Mouse (Mus musculus): ENCODE measurements at regions not wholly inside any gene's neighbourhood (a gene's known extent, or its start where the extent isn't known, plus 50 kb on each side); places are given as distances from the start of the nearest gene placed in this dataset. TPM values are rescaled to one million over a fixed set of nuclear protein-coding genes. Genes with fewer than 3 reads are reported as not detected.

DNA sequence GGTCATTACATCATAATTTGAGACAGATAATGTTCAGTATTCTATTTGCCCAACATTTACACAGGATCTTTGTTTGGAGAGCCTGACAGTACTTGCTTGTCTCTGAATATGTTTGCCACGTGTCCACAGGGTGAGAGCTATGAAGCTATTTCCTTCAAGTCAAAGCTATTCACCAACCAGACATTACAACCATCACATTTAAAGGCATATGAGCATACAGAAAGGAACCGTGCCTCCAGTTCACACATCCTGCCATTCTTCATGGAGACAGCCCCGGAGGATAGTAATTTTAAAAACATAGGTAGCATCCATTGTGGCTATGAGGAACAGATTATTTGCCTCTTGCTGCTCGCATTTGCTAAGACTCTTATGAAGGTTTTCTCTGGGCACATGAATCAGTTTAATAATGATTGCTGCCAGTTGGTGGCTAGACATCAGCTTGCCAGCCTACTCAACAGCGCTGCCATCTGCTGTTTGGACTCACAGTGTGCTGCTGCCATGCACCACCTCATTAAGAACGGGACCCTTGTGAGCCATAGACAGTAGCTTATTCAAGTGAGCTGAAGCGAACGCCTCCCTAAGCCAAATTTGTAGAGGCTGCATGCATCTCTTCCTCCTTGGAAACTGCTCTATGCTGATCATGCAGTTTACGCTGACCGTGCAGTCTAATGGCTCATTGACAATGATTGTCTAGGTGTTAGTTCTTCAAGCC is 126.5 kb upstream of the Ccdc54 start:
- DNase-seq (ENCODE audit: low spot score): no peak

DNA sequence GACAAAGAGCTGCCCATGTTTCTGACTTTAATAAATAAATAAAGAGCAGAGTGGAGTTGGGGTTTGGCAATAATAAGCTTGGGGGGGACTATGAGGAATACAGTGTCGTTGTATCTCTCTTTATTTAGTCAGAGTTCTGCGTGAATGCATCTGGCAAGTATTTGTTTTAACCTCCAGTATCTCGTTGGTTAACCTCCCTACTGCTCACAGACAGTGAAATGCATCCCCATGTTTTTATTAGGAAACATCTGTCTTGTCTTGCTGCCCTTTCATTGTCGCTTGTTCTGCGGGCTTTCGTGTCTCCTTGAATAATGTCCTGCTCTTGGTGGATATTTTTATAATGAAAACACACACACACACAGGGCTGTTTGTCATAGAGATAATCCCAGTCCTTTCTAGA is 118.8 kb upstream of the Ccdc54 start:
- no peak for DNase-seq (ENCODE audit: low spot score)

DNA sequence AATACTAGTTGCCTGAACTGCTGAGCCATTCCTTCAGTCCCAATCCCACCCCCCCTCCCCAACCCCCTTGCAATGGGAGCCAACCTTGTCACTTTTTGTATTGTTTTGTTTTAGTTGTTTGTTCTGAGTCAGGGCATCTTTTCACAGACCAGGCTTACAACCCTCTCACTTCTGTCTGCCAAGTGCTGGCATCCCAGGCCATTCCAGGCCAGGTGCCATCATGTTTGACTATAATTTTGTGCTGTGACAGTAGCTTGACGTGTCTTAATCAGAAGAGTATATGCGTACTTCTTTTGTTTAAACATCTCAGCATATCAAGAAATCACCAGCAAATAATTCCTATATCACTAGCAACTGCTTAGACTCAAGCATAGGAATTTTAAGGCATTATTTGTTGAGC is 117.0 kb upstream of the Ccdc54 start:
- DNase-seq (ENCODE audit: low spot score): no peak

DNA sequence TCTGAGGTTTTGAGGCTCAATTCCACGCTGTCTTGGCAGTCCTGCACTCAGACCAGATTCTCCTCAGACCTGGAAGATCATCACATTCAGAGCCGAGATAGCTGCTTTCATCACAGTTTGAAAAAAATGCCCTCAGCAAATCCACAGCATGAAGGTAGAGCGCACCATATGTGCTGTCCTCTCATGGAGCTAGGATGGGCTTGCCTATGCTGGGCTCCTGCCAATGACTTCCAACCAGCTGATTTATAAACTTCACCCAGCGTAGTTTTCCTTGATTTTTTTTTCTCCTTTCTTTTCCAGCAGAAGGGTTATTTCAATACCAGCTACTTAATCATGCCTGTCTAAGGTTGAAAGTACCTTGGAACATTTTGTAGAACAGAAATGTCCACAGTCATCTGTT is 115.0 kb upstream of the Ccdc54 start:
- DNase-seq (ENCODE audit: low spot score): no peak

DNA sequence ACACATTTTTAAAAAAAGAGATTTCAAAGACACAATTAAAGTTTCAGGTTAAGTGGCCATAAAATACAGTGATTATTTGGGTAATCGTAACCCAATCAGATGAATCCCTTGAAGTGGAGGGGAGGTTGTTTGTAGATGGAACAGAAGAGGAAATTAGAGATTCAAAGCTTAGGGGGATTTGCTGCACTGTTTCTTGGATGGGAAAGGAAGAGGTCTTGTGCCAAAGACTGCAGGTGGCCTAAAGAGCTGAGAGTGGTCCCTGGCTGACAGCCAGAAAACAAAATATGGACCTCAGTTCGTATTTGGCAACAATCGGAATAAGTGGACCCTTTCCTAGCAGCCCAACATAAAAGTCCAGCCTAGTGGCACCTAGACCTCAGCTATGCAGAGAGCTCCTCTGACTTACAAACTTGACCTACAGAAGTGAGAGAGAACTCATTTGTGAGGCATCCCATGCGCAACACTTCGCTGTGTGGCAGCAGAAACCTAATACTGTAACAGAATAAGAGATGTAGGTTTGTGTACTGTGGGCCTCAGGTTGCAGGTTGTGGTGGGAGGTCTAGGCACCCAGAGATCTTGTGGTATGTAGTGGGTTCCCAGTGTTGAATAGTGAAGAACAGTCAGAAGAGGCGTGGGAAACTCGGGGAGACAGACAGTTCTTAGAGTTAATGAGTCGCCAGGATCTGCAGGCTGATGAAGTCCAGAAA is 110.0 kb upstream of the Ccdc54 start:
- DNase-seq (ENCODE audit: low spot score): no peak

DNA sequence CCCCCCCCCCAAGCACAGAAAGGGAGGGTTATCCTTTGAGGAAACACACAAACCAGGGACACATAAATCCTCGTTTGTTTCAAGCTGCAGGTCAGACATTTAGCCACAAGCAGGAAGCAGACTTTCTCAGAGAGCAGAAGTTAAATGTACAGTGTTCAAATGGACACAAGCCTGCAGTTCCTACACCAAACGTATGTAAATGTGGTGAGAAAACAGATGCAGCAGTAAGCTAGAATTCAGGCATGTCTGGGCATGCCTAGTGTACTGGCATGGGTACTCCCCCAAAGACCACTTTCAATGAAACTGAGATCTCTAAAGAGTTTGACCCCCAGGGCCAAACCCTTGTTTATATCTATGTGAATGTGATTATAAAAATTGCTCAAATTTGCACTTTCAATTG is 109.2 kb upstream of the Ccdc54 start:
- DNase-seq (ENCODE audit: low spot score): no peak

DNA sequence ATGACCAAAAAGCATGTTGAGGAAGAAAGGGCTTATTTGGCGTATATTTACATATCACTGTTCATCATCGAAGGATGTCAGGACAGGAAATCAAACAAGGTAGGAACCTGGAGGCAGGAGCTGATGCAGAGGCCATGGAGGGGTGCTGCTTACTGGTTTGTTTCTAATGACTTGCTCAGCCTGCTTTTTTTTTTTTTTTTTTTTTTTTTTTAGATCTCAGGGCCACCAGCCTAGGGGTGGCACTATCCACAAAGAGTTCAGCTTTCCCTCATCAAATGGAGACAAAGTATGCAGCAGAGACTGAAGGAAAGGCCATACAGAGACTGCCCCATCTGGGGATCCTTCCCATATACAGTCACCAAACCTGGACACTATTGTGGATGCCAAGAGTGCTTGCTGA is 106.8 kb upstream of the Ccdc54 start:
- no peak for DNase-seq (ENCODE audit: low spot score)

DNA sequence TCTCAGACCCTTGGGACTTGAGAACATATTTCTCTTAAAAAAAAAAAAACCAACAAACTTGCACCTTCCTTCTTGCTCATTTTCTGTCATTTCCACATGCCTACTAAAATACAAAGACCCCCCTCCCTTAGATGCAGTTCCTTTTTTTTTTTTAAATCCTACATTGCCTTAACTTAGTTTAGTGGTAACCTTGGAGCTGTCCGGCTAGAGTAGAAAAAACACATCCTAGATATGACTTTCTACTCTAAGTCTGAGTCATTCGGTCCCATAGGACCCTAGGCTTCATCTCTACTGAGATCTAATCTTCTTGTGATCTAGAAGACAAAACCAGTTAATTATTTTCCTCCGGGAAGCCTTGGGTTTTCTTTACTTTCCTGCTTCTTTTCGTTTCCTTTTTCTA is 105.1 kb upstream of the Ccdc54 start:
- DNase-seq (ENCODE audit: low spot score): no peak

DNA sequence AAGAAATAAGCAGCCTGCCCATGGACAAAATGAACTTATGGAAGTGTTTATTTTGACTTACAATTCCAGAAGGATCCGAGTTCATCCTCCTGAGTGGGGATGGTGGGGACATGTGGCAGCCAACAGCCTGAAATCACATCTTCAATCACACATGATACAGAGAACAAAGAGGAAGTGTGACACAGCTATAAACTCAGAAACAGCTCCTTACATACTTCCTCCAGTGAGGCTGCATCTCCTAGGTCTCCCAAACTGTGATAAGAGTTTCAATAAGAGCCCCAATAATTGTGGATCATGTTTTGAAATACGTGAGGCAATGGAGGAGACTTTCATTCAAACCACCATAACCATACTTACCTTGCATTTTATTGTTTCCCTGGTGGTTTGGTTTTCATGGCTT is 103.1 kb upstream of the Ccdc54 start:
- DNase-seq (ENCODE audit: low spot score): no peak

- DNase-seq (ENCODE audit: low spot score): no peak
Observed at GRCm38 (mm10) chr16:50690818-50691217, 99.9 kb upstream of the Ccdc54 start.

- DNase-seq (ENCODE audit: low spot score): no peak
Observed at GRCm38 (mm10) chr16:50689525-50689924, 98.6 kb upstream of the Ccdc54 start.

- no peak for DNase-seq (ENCODE audit: low spot score)
Observed at GRCm38 (mm10) chr16:50688818-50689506, 98.0 kb upstream of the Ccdc54 start.

- DNase-seq (ENCODE audit: low spot score): no peak
Observed at GRCm38 (mm10) chr16:50679698-50680097, 88.7 kb upstream of the Ccdc54 start.

DNA sequence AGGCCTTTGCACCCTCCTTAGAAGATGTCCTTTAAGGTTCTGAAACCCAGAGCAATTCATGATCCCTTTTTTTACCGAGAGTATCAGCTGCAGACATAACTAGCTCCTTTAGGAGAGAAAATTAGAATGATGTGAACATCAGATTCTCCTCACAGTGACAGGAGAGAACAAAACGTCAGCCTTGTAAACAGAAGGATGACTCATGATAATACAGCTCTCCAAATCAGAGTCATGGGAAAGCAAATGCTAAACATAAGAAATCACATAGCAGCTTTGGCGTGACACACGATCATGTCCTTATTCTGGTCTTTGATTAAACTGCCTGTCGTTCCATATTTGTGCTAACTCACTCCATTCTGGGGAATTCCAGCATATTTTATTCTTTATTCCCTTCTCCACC is 82.4 kb upstream of the Ccdc54 start:
- no peak for DNase-seq (ENCODE audit: low spot score)

- peak; percentile 4 for DNase-seq (ENCODE audit: low spot score)
Observed at GRCm38 (mm10) chr16:50672713-50673112, 81.8 kb upstream of the Ccdc54 start.

GRCm38 (mm10) chr16:50671170-50671569 is 80.2 kb upstream of the Ccdc54 start:
- no peak for DNase-seq (ENCODE audit: low spot score)

DNA sequence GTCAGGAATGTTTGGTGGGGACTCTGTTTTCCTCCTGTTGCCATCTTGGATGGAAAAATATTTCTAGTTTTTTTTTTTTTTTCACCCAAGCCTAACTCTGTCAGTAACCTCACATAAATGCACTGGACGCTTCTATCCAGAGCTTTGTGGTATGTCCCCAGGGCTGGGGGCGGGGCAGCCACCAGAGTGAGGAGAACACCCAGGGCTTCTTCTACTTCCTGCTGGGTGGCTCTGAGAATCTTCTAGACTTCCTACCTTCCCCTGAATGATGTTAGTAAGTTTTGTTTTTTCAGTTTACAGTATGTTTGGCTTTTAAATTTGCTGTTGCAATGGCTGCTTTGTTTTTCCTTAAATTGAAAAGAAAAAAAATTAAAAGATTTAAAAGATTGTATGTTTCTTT is 73.3 kb upstream of the Ccdc54 start:
- no peak for DNase-seq (ENCODE audit: low spot score)

Small RNA genes in the stretch of these regions (microRNA-seq; reads per million reads assigned to microRNA genes)
- not detected for gene Mir6363 (ENCODE audit: borderline number of aligned reads)

All from thymus, postnatal 0 days (tissue).